Mouse (Mus musculus) cerebellum, adult 2 months (tissue): Measurements from ENCODE around the gene Poldip2.

Experiments used
- CTCF ChIP-seq: fragments of 200-500 bp; IDR thresholded peaks from 2 replicates; pipeline ENCODE4 v1.5.1; 2011; ENCODE audit warnings: low read depth, mild to moderate bottlenecking, control low read depth, low read length, moderate library complexity, borderline replicate concordance; ENCODE audit not compliant: insufficient read depth
- POLR2A ChIP-seq: fragments of 200-500 bp; IDR thresholded peaks from 2 replicates; pipeline ENCODE4 v1.6.1; 2011; ENCODE audit warnings: low read length, control low read depth, borderline replicate concordance; ENCODE audit not compliant: insufficient read depth

DNA sequence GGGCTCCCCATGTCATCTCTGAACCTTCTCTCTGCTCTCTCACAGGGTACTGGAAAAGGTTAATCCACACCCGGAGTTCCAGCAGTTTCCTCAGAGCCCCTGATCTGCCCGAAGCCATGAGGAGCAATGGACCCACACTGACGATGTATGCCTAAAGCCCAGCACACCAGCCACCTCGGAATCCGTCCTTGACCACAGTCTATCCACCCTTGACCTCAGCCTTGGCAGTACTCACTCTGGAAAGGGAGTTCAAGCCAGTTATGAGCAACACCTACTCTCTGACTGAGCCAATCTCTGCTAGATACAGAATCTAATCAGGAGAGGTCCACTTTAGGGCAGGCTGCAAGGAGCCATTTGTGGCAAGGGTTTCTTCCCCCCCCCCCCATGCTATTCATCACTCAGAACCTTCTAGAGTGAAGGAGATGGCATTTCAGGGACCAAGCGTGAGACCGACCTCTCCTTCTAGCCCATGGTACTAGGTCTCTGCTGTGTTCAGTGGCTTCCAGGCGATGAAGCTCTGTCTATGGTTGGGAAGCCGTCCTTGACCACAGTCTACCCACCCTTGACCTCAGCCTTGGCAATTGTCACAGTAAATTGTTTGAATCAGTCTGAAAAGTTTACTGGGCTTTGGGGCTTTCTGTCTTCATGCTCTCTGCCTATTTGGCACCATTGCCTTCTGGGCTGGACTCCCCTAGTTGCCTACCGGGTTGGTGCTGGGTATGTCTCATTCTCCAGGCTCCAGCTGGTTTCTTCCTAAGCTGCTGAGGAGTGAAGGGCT is 40.5 kb upstream of the Poldip2 start:
- TF ChIP-seq POLR2A (no peak), CTCF (no peak)
